8 mouse cellular contexts compared by ENCODE assay signal in genomic region chr3:67374360-67374778, GRCm38 (mm10). TPM values are rescaled to one million over a fixed set of nuclear protein-coding genes. Genes with fewer than 3 reads are reported as not detected.
DNase-seq lines count a peak whose midpoint lies in the region; ATAC-seq and TF ChIP-seq lines count a peak whose summit lies in the region.

No protein-coding gene starts in this region.

- H3K36me3 ChIP-seq in testis, adult 2 months (ENCODE audit: control insufficient read depth, insufficient read depth, low read length), result no peaks in the 10 kb centered on the region
- no peaks in the 10 kb centered on the region for H3K36me3 ChIP-seq in liver, embryonic 13.5 days

- peak overlapping the region; percentile 70 for H3K4me2 ChIP-seq in liver, embryonic 13.5 days

- H3K27me3 ChIP-seq in cerebellum, adult 2 months (ENCODE audit: control insufficient read depth, insufficient read depth, low read length), result no peaks in the 10 kb centered on the region
- no peaks in the 10 kb centered on the region for H3K27me3 ChIP-seq in testis, adult 2 months (ENCODE audit: control insufficient read depth, insufficient read depth, low read length)
- H3K27me3 ChIP-seq in liver, embryonic 13.5 days, result peaks cover 23% of the 10 kb centered on the region

- no peak for ATAC-seq in liver, embryonic 13.5 days (ENCODE audit: low read depth)

- no peak overlapping the region for H3K27ac ChIP-seq in cerebellum, adult 2 months (ENCODE audit: insufficient read depth, low read length)
- peak overlapping the region; percentile 88 for H3K27ac ChIP-seq in testis, adult 2 months (ENCODE audit: control insufficient read depth, insufficient read depth, low read depth, low read length)
- no peak overlapping the region for H3K27ac ChIP-seq in liver, embryonic 13.5 days

- peak in 1 of 2 experiments; percentile 2 for DNase-seq in cerebellum, adult 2 months
- DNase-seq in cerebellum, postnatal 10 days, result no peak
- no peak for DNase-seq in testis, postnatal 14 days (ENCODE audit: low spot score)
- DNase-seq in liver, embryonic 13.5 days, result no peak
- DNase-seq in MN1 (ENCODE audit: low spot score), result no peak
- DNase-seq in frontal cortex, postnatal 36 days (ENCODE audit: low spot score in 2 of 2), result no peak
- no peak for DNase-seq in left cerebral cortex, adult 11 months (ENCODE audit: low spot score)

- no peak for TF ChIP-seq CTCF in cerebellum, adult 2 months (IDR thresholded peaks at IDR 0.05; ENCODE audit: borderline replicate concordance, insufficient read depth, low read depth, low read length)
- no peak for TF ChIP-seq CTCF in testis, adult 2 months (IDR thresholded peaks at IDR 0.05; ENCODE audit: control insufficient read depth, insufficient read depth, insufficient replicate concordance, low read depth, low read length)

- H3K4me1 ChIP-seq in cerebellum, adult 2 months (ENCODE audit: control insufficient read depth, insufficient read depth, low read length), result no peaks in the 10 kb centered on the region
- peaks cover 2% of the 10 kb centered on the region; the same call in 1 of the 2 replicates for H3K4me1 ChIP-seq in testis, adult 2 months (ENCODE audit: control insufficient read depth, insufficient read depth, low read length)
- peaks cover 9% of the 10 kb centered on the region for H3K4me1 ChIP-seq in liver, embryonic 13.5 days (replicated peaks)

- H3K9me3 ChIP-seq in liver, embryonic 13.5 days (replicated peaks), result no peaks in the 10 kb centered on the region

- peak overlapping the region; percentile 43; the same call in 1 of the 2 replicates for H3K9ac ChIP-seq in liver, embryonic 13.5 days

- TF ChIP-seq POLR2A in cerebellum, adult 2 months (IDR thresholded peaks at IDR 0.05; ENCODE audit: borderline replicate concordance, insufficient read depth, low read length), result no peak
- no peak for TF ChIP-seq POLR2A in testis, adult 2 months (IDR thresholded peaks at IDR 0.05; ENCODE audit: control insufficient read depth, low read depth, low read length)

- H3K4me3 ChIP-seq in cerebellum, adult 2 months (replicated peaks; ENCODE audit: insufficient read depth, low read depth, low read length), result peak overlapping the region; percentile 50
- peak overlapping the region; percentile 93 for H3K4me3 ChIP-seq in testis, adult 2 months (ENCODE audit: control insufficient read depth, low read depth, low read length)
- H3K4me3 ChIP-seq in liver, embryonic 13.5 days (replicated peaks), result peak overlapping the region; percentile 43

- 29% methylated on average over 7 of the region's 7 CpGs for WGBS in cerebellum, adult 2 months
- 27% methylated on average over 7 of the region's 7 CpGs for WGBS in liver, embryonic 13.5 days (ENCODE audit: insufficient replicate concordance)

RNA-seq across cellular contexts. Expression of gene Mlf1, which starts 0.5 kb away (rescaled TPM):
- 1.6 and 2.3 TPM in 2 replicates for polyA plus RNA-seq in cerebellum, adult 2 months (2012; rRNA removed)
- 342 and 406 TPM in 2 replicates for polyA plus RNA-seq in testis, adult 2 months (2012; rRNA removed)
- 1.6 and 2.7 TPM in 2 replicates for polyA plus RNA-seq in liver, embryonic 13.5 days (2015; fragmentation: Nextera tagmentation; extraction: Ambion mirVana)

RNA-seq across cellular contexts. Expression of gene Gm17402, which starts 0.6 kb away (rescaled TPM):
- polyA plus RNA-seq in cerebellum, adult 2 months (2012; rRNA removed), result not detected in 2 replicates
- not detected in 2 replicates for polyA plus RNA-seq in testis, adult 2 months (2012; rRNA removed)
- polyA plus RNA-seq in liver, embryonic 13.5 days (2015; fragmentation: Nextera tagmentation; extraction: Ambion mirVana), result not detected in 2 replicates

RNA-seq across cellular contexts. Expression of gene Gfm1, which starts 55.5 kb away (rescaled TPM):
- 48.1 and 50.5 TPM in 2 replicates for polyA plus RNA-seq in cerebellum, adult 2 months (2012; rRNA removed)
- 10.3 and 10.6 TPM in 2 replicates for polyA plus RNA-seq in testis, adult 2 months (2012; rRNA removed)
- 44.3 and 53.1 TPM in 2 replicates for polyA plus RNA-seq in liver, embryonic 13.5 days (2015; fragmentation: Nextera tagmentation; extraction: Ambion mirVana)

Comparison
In these comparisons a context has a peak if more than half of its experiments do, and no peak if none do; other contexts are left out.
1. H3K4me3 ChIP-seq: peak in every context shown above with its lines; median percentile 93 in testis, adult 2 months; 50 in cerebellum, adult 2 months; 43 in liver, embryonic 13.5 days.
2. RNA of gene Mlf1, which starts 0.5 kb away (polyA plus RNA-seq): 342 to 406 TPM in testis, adult 2 months; 1.6 to 2.7 TPM in liver, embryonic 13.5 days and 1.6 to 2.3 TPM in cerebellum, adult 2 months; every median in the first group is over 10 times any median in the second.